Mouse (Mus musculus) retina, postnatal 7 days (tissue): Measurements from ENCODE around the gene Cd3eap.

Source experiments
- DNase-seq: peaks from one replicate; pipeline ENCODE4 v3.0.0-alpha.2; 2012; ENCODE audit warnings: low read depth, low spot score

The Cd3eap gene

DNA sequence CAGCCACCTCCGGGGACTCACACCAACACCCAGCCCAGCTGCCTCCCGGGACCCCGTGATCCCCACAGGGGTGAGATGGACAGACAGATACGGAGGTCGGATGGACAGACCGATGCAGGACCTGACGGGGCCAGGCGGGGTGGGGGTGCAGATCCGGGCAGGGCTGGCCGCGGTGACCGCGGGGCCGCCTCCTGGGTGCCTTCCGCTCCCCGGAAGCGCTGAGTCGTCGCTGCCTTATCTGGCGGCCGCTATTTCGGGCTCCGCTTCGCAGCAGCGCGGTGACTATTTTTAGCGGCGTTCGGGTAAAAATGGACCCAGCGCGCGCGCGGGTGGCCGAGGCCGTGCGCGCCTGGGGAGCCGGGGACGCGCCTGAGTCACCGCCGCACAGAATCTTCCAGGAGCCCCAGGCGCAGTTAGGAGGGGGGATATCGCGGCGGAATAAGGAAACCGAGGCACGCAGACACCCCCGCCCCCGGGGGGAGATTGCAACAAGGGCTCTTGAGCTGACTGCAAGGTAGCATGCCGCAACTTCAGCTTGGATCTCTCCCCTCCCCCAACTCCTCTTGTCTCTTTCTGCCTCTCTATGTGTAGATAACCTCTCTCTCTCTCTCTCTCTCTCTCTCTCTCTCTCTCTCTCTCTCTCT is 26.5 kb downstream of the Cd3eap start:
- no peak for DNase-seq

DNA sequence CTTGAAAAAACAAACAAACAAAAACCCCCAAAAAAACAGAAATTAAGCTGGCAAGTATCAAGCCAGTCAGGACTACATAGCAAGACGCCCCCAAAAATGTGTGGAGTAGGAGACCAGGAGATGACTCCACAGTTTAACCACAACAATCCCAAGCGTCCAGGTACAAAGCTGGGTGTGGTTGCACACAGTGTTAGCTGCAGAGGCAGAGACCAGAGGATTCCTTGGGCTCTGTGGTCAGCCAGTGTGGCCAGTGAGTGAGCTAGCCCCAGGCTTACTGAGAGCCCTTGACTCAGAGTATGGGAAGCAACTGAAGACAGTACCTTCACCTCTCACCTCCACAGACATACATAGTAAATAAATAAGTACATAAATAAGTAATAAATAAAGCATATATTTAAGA is 27.4 kb downstream of the Cd3eap start:
- no peak for DNase-seq

DNA sequence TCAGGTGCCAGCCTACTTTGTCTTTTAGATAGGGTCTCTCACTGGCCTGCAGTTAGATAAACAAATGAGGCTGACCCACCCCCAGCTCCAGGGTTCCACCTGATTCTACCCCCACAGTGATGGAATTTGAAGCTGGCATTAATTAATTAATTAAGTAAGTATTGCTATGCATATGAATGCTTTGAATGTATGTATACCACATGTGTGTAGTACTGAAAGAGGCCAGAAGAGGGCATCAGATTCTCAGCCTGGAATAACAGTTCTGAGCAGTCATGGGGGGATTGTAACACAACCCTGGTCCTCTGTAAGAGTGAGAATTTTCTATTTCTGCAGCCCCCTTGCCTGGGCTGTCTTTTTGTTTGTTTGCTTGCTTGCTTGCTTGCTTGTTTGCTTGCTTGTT is 30.9 kb downstream of the Cd3eap start:
- no peak for DNase-seq

DNA sequence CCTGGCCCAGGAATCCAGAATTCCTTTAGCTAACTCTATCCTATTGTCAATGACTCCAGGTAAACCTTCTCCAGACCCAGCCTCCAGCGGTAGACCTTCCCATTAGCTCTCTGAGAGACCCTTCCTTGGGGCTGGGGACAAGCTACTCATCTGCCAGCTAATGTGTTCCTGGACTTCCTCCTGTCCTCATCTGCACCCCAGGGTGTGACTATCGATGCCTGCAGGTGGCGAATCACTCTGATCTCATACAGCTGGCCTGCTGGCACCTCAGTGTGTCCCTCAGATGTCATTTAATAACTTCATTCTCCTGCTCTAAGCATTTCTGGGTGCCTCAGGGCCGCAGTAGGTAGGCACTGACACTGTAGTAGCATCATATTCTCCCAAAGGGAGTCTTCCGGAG is 31.5 kb downstream of the Cd3eap start:
- DNase-seq: no peak

DNA sequence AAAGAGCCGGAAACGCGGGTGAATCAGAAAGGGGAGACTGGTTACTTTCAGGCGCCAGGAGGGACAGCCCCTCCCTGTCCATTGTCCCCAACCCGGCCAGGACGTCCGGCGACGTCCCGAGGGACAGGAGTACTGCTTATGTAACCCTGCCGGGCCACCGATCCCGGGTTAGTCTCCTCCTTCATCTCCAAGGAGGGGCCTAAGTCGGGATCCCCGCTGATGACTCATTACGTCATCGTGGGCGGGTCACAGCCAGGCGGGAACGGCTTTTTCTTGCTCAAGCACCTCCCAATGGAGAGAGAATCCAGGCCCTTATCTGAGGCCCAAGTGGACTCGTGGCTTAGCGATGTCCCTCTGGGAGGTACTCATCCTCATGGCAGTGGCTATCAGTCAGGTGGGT is 32.2 kb downstream of the Cd3eap start:
- DNase-seq: peak; percentile 80

DNA sequence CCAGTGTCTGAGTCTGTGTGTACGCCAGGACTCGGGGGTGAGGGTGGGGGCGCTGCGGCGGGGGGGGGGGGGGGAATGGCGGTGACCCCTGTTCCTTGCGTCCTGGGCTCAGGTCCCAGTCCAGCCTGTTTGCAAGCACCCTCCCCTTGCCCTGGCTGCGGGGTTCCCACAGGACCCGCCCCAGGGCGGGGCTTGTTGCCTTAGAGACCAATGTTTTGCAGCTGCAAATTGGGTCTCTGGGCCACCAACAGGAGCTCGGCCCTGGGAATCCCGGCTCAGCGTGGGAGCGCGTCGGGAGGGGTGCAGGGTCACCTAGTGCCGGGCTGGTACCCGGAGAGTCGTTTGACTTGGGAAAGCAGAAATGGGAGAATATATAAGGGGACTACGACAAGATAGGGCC is 32.9 kb downstream of the Cd3eap start:
- peak; percentile 64 for DNase-seq

DNA sequence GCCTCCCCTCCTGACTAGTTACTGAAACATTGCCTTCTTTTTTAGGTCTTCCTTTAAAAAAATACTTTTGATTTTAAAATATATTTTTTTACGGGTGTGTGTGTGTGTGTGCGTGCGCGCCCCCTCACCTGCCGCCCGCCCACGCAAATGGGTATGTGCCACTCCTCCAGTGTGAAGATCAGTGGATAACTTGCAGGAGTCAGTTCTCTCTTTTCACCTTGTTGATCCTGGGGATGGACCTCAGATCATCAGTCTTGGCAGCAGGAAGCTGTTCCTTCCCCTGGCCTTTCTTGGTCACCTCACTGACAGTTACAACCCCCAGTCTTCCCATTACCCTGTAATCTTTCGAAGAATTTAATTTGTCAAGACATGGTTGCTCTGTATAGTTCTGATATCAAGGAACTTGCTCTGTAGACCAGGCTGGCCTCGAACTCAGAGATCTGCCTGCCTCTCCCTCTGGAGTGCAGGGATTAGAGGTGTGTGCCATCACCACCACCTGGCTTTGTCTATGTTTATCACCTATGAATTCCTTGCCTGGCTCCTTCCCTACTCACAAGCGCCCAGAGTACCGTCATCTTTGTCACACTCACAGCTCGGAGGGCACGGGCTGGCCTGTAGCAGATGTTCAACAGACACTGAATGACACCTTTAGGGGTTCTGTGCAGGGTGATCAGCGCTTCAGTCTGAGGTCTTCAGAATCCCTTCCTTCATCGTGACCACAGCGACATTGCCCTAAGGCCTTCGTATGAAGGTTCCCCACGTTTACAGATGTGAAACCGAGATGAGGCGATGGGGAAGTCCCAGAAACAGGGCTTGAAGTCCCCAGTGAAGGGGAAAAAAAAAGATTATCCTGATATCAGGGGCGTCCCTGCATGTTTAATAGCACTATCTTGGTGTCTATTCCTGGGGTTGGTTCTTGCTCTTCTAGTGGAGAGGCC is 33.8 kb downstream of the Cd3eap start:
- DNase-seq: no peak

DNA sequence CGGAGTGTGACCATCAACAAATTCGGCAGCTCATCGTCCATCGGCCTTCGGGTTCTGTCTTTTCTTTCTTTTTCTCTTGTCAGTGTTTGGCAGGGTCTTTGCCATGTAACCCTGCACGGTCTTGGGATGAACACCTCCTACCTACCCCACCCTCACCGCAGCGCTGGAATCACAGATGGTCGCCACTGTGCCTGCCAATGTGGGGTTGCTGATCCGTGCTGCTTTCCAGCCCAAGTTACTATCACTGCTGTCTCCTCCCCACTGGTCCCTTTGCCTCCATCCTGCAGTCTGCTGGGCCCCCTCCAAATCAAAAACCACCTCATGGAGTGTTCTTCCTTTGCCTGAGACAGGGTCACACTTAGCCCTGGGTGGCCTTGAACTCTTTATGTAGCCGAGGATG is 35.1 kb downstream of the Cd3eap start:
- no peak for DNase-seq

DNA sequence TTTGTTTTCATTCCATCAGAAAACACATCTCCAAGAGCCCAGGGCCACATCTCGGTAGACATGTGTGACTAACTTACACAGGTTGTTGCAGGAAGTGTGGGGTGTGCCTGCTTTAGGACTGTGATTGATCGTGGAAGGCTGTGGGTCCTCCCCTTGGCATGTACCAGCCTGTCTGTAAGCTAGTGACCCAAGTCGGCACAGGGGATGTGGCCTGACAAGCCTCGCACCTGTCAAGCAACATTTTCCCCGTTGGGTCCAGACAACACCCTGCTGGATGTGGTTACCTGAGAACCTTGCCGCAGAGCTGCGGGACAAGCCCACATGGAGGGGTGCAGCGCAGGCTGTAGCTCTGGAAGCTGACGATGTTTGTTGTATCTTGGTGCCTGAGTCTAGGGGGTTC is 36.8 kb downstream of the Cd3eap start:
- no peak for DNase-seq

DNA sequence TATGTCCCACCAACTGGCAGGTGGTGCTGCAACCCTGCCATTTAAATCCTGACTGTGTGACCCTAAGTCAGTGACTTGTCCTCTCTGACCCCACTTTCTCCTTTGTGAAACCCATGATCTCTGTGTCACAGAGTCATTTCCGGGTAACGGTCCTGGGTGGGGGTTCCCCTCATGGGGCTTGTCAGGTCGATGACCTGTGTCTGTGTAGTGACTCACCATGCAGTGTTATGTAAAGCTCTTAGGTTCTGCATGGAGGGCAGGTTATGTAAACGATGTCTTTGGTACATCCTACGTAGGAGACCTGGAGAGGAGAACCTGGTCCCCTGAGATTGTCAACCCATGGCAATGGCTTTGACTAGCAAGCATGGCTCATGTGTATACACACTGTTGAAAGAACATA is 37.8 kb downstream of the Cd3eap start:
- DNase-seq: no peak

DNA sequence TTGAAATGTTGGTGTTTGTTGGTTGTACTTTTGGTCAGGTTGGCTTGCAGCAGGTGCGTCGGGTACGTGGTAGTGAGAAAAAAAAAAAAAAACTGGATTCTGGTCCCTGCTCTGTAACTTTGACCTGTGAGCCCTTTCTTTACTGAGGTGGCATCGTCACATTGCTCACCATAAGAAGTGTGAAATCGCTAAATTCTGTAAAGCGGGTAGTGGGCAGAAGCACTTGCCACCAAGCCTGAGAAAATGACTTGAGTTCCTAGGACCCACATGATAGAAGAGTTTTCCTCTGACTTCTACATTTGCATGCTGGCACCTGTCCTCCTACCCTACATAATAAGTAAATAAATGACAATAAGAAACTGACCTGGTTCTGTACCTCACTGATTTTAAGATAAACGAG is 38.6 kb downstream of the Cd3eap start:
- DNase-seq: no peak

DNA sequence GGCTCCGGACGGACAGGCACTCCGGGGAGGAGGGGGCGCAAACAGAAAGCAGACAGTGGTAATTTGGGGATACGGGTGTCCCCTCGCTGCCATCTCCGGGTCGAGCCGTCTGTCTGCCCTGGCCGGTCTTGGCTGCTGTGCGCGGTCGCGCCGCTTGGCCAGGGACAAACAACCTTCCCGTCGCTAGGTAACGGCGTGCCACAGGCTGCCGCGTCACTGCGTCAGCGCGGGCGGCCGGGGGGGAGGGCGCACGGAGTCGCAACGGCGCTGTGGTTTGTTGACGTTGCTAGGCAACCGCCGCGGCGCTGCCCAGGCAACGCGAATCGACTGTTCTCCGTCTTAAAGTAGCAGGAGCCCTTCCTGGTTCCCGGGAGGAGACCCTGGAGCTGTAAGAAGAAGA is 39.4 kb downstream of the Cd3eap start:
- DNase-seq: peak; percentile 95

DNA sequence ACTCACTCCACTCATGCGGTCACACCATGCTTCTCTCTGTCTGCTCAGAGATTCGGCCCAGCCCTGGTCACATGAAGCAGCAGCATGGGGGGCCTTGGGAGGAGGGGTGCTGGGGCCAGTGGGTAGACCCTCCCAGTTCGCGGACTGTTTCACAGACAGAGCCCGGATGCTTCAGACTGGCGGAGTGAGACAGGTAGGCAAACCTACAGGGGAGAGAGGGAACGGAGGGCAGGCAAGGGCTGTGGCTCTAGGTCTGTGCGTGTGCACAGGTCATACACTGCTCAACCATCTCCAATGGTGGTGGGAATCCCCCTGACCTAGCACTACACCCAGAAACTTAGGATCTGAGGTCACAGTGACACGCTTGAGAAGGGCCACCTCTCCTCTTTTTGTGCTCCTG is 39.8 kb downstream of the Cd3eap start:
- no peak for DNase-seq

DNA sequence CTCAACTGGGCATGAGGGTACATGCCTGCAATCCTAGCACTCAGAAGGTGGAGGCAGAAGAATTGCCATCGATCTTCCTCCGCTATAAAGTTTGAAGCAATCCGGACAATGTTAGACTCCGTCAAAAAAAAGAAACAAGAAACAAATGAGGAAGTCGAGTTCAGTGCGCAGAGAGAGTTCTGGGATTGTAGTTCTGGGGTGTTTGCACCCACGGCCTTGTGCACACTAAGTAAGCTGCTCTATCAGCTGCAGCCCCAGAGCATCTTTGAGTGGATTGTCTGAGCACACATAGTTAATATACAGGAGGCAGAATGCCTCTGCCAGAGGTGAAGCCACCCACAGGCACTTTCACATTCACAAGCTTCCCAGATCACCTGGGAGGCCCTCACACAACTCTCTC is 40.6 kb downstream of the Cd3eap start:
- DNase-seq: no peak

DNA sequence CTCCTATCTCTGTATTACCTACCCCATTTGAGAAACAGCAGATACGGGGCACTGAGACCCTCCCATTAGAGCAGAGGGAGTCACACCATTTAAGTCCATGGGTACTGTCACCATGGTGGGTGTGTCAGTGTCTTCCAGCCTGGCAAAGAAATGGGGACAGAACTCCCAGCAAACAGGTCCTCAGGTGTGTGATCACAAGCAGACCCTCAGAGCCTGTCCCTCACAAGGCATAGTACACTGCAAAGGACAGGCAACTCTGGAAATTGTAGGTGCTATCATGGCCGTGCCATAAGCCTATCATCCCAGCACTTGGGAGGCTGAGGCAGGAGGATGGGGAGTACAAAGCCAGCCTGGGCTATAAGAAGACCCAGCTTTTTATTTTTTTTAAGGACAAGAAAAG is 41.1 kb downstream of the Cd3eap start:
- DNase-seq: no peak

DNA sequence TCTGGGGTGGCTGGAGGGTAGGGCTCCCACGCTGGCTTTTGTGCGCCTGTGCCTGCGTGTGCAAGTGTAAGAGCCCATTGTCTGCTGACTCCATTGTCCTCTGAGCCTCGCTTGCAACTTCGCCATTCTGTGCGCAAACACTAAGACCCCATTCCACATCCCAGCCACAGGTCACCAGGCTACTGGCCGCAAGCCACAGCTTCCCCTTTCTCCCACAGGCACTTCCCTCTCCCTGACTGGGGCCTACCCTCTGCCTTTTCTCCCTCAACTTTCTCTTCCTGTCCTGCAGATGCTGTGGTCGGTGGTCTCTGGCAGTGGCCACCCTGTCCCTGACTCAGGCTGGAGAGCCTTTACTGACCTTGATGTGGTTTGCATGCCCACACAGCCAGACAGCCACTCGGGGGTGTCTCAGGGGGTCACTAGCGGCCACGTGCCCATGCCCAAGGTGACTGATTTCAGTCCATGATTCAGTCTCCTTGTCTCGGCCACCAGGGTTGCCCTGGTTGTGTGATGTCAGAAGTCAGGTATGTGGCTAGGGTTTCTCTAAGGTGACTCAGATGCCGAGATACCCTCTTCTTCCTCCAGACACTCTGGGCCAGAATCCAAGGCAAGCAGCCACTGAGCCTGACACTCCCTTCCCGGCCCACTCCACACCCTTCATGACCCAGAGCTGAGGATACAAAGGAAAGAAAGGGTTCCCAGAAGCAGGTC is 42.7 kb downstream of the Cd3eap start:
- DNase-seq: no peak

DNA sequence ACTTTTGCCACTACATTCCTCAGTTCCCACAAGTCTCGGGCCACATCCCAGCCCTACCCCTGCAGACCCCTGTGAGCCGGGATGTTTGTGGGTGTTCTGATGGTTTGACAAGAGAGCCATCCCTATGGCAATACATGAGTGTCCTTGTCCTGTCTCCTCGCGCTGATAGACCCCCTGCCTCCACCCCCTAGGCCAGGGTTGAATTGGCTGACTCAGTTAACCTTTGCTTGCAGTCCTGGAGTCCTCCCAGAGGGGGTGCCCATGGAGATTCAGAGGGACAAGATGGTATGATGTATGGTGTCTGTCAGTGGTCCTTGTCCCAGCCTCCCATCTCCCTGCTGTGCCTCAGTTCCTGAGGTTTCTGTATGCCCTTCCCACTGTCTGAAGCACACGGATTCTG is 45.2 kb downstream of the Cd3eap start:
- DNase-seq: no peak

DNA sequence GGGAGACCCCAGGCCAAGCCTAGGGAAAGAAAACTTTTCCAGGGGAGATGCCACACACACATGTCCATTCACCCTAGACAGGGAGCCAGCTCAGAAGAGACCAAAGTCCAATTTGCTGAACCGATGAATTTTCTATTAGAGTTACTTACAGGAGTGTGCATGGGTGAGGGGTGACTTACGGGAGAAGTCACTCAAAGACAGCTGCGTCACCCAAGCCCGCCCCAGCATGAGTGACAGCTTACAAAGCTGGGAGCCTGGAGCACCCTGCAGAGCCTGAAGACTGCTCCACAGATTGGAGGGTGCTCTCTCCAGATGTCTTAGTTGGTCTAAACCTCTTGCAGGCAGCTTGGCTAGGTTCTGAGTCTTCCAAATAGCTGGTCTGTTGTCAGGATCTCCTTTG is 47.3 kb downstream of the Cd3eap start:
- no peak for DNase-seq

DNA sequence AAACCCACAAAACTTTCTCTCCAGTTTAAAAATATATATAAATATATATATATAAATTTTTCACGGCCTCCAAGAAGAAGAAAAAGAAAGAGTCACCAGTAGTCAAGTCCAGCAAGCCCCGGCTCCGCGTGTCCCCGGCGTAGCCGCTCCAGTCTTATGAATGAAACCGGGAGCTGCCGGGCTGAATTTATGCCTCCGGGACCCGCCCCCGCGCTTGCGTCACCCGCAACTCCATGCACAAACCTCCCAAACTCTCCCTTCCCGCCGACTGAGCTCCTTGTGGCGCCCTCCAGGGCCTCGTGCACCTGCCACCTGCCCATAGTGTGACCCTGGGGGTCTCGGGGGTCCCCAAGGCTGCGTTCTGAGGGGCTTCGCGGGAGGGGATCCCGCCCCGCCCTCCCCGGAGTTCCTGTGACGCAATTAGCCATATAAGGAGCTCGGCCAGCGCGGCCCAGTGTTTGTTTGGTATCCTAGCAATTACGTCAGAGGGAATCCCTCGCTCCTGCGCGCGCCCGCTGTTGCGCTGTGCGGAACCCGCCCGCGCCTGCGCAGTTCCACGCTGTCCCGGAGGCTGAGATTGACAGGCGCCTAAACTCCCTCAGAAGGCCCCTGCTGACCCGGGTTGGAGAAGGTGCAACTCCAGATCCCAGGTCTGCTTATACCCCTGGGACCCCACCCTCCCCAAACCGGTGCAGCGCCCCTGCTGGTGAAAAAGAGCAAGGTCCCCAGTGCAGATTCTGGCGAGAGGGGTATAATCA is 49.2 kb downstream of the Cd3eap start, which contains the start of gene Fosb:
Gene Fosb (minus strand): TSS at position 168 of the 758 bp plus-strand sequence.
- DNase-seq: peak; percentile 93

DNA sequence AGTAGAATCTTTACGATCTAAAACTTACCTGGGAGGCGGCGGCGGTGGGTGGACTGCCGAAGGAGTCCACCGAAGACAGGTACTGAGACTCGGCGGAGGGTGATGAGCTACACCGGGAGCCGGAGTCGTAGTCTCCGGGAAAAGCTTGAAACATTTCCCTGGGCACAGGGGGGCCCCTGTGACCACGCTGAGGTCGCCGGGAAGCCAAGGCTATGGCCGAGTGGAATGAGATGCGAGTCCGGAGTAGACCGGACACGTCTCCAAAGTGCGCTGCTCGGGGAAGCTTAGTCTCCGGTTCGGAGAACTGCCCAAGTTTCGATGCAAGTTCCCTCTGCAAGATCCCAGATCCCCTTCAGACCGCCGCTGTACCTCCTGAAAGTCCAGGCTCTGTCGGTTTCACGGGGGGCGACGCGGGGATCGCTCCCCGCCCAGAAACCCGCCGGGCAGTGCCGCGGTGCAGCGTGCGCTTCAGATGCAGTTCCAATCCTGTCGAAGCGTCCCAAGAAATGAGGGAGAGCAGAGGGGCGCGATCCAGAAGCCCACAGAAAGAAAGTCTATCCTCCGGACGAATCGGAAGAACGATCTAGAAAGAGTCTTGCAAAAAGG is 49.9 kb downstream of the Cd3eap start:
- no peak for DNase-seq
